Mouse (Mus musculus) erythroblast, embryonic 14.5 days (primary cell): Measurements from ENCODE around the gene Vsx2.

Experiments used
- GATA1 ChIP-seq: IDR thresholded peaks from 2 replicates; pipeline ENCODE4 v1.6.1; 2012; ENCODE audit warnings: low read length, inconsistent platforms, mixed read lengths
- TAL1 ChIP-seq: IDR thresholded peaks from 3 replicates; pipeline ENCODE4 v1.6.1; 2012; ENCODE audit warnings: low read length, inconsistent platforms, mixed read lengths

DNA sequence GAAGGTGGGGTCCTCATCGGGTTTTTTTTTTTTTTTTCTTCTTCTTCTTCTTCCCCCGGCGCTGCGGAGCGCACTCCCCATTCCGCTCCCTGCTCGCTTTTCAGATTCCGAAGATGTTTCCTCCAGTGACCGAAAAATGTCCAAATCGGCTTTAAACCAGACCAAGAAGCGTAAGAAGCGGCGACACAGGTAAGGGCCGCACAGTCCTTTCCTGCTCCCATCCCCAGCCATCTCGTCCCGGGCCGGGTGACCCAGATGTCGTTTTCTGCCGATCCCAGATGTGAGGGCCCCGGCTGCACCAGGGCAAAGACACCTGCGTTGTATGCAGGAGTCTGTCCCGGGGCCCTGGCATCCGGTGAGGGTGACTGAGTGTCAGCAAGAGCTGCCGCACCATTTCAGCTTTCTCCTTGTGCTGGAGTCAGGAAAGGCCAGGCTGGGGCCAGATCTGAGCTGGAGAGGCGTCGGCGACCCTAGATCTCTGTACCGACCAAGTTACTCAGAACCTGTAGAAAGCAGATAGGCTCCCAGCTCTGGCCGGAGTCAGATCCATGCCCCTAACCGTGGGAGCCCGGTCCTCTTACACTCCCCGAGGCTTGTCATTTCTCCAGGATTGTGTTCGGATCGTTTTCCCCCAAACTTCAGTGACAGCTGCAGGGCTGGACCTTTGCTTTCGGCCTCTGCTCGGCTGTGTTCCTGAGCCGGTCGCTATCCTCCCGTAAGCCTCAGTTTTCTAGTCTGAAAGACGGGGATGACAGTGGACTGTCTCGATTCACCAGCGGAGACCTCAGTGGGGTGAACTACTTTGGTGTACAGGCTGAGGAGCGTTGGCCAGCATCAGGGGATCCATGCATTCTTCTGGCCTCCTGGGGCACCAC lies 2.1 kb downstream of the Vsx2 start:
- TF ChIP-seq GATA1 = no peak
- no peak for TF ChIP-seq TAL1
